17 mouse cellular contexts compared by ENCODE assay signal in genomic region chr16:32612052-32612451, GRCm38 (mm10). TPM values are rescaled to one million over a fixed set of nuclear protein-coding genes. Genes with fewer than 3 reads are reported as not detected.
DNase-seq lines count a peak whose midpoint lies in the region; ATAC-seq and TF ChIP-seq lines count a peak whose summit lies in the region.
"Had no signal": no experiment of that assay in that cellular context is flagged by ENCODE, and none has a peak within 500 bp of the region (broad histone marks: within the 10 kb centered on the region; RNA-seq: fewer than 3 reads in every experiment).

No protein-coding gene starts in this region.

- H3K9me3 ChIP-seq in heart, embryonic 12.5 days (replicated peaks), result no peaks in the 10 kb centered on the region
- H3K9me3 ChIP-seq in E14TG2a.4 (ENCODE audit: low read length), result no peaks in the 10 kb centered on the region
- no peaks in the 10 kb centered on the region for H3K9me3 ChIP-seq in liver, embryonic 16.5 days (replicated peaks; ENCODE audit: control insufficient read depth, low read length)
- H3K9me3 ChIP-seq in intestine, embryonic 15.5 days, result no peaks in the 10 kb centered on the region
- no peaks in the 10 kb centered on the region for H3K9me3 ChIP-seq in midbrain, embryonic 14.5 days (ENCODE audit: control insufficient read depth, low read length)
- H3K9me3 ChIP-seq: forebrain, embryonic 10.5 days; midbrain, embryonic 10.5 days had no signal

- H3K4me3 ChIP-seq in heart, embryonic 12.5 days, result no peak overlapping the region
- peak overlapping the region; percentile 99 for H3K4me3 ChIP-seq in E14TG2a.4 (replicated peaks; ENCODE audit: low read length)
- H3K4me3 ChIP-seq in liver, embryonic 16.5 days (ENCODE audit: low read depth, low read length), result peak overlapping the region; percentile 97
- H3K4me3 ChIP-seq in intestine, embryonic 15.5 days (replicated peaks), result no peak overlapping the region
- H3K4me3 ChIP-seq in midbrain, embryonic 14.5 days (replicated peaks; ENCODE audit: low read depth, low read length), result no peak overlapping the region
- H3K4me3 ChIP-seq: midbrain, embryonic 10.5 days had no signal

- 51% methylated on average over 1 of the region's 1 CpGs for WGBS in heart, embryonic 12.5 days
- 21% methylated on average over 1 of the region's 1 CpGs for WGBS in liver, embryonic 16.5 days (ENCODE audit: insufficient replicate concordance)
- 60% methylated on average over 1 of the region's 1 CpGs for WGBS in intestine, embryonic 15.5 days
- 84% methylated on average over 1 of the region's 1 CpGs for WGBS in midbrain, embryonic 14.5 days

- no peak for DNase-seq in heart, postnatal 14 days
- no peak for DNase-seq in midbrain, embryonic 14.5 days
- DNase-seq: adrenal gland, adult 8-10 months; cerebellum, postnatal 36 days; heart, postnatal 4 days; kidney, adult 2 months; kidney, postnatal 25 days; right cerebral cortex, adult 18-20 months; thymus, postnatal 25 days had no signal

- no peak overlapping the region for H3K27ac ChIP-seq in heart, embryonic 12.5 days (ENCODE audit: poor library complexity, severe bottlenecking)
- H3K27ac ChIP-seq in liver, embryonic 16.5 days (ENCODE audit: low read length), result peak overlapping the region; percentile 97
- no peak overlapping the region for H3K27ac ChIP-seq in intestine, embryonic 15.5 days
- H3K27ac ChIP-seq in midbrain, embryonic 14.5 days (replicated peaks; ENCODE audit: low read depth, low read length), result no peak overlapping the region
- H3K27ac ChIP-seq: forebrain, embryonic 10.5 days; hindbrain, postnatal 0 days; midbrain, embryonic 10.5 days had no signal

- intact Hi-C loops in heart, postnatal 14 days (cut with DNase I), result no loop called here

- no peak for ATAC-seq in heart, embryonic 12.5 days (ENCODE audit: insufficient number of reproducible peaks, low FRiP score)
- ATAC-seq in erythroblast, adult 5-6 weeks (replicated peaks; ENCODE audit: low FRiP score, poor library complexity, severe bottlenecking), result peak; percentile 61
- peak; percentile 37 for ATAC-seq in liver, embryonic 16.5 days (ENCODE audit: low read depth)
- ATAC-seq in intestine, embryonic 15.5 days, result no peak
- no peak for ATAC-seq in midbrain, embryonic 14.5 days (ENCODE audit: low FRiP score, low TSS enrichment)
- ATAC-seq: hindbrain, postnatal 0 days had no signal

- peak overlapping the region; percentile 16; the same call in 1 of the 2 replicates for H3K4me2 ChIP-seq in heart, embryonic 12.5 days
- H3K4me2 ChIP-seq in liver, embryonic 16.5 days (ENCODE audit: low read depth, low read length), result peak overlapping the region; percentile 71
- no peak overlapping the region for H3K4me2 ChIP-seq in intestine, embryonic 15.5 days (replicated peaks)
- no peak overlapping the region for H3K4me2 ChIP-seq in midbrain, embryonic 14.5 days (ENCODE audit: low read length)

- TF ChIP-seq CTCF in E14TG2a.4 (conservative IDR thresholded peaks at IDR 0.05; ENCODE audit: low read length), result no peak

- peaks cover 22% of the 10 kb centered on the region for H3K36me3 ChIP-seq in heart, embryonic 12.5 days
- H3K36me3 ChIP-seq in E14TG2a.4 (ENCODE audit: insufficient read depth, low read length), result peaks cover 72% of the 10 kb centered on the region
- peaks cover 47% of the 10 kb centered on the region for H3K36me3 ChIP-seq in liver, embryonic 16.5 days (ENCODE audit: control insufficient read depth, insufficient read depth)
- no peaks in the 10 kb centered on the region for H3K36me3 ChIP-seq in intestine, embryonic 15.5 days
- peaks cover 30% of the 10 kb centered on the region for H3K36me3 ChIP-seq in midbrain, embryonic 14.5 days (ENCODE audit: control insufficient read depth, insufficient read depth, low read length)

- no peak overlapping the region for H3K9ac ChIP-seq in heart, embryonic 12.5 days
- peak overlapping the region; percentile 43 for H3K9ac ChIP-seq in liver, embryonic 16.5 days (ENCODE audit: low read depth, low read length)
- no peak overlapping the region for H3K9ac ChIP-seq in intestine, embryonic 15.5 days
- H3K9ac ChIP-seq in midbrain, embryonic 14.5 days (replicated peaks; ENCODE audit: low read length), result no peak overlapping the region

- H3K4me1 ChIP-seq in heart, embryonic 12.5 days (replicated peaks), result peaks cover 6% of the 10 kb centered on the region
- peaks cover 54% of the 10 kb centered on the region for H3K4me1 ChIP-seq in E14TG2a.4 (replicated peaks; ENCODE audit: low read depth, low read length)
- H3K4me1 ChIP-seq in liver, embryonic 16.5 days (ENCODE audit: control insufficient read depth, low read depth, low read length), result peaks cover 26% of the 10 kb centered on the region
- no peaks in the 10 kb centered on the region for H3K4me1 ChIP-seq in intestine, embryonic 15.5 days (replicated peaks)
- peaks cover 17% of the 10 kb centered on the region for H3K4me1 ChIP-seq in midbrain, embryonic 14.5 days (ENCODE audit: control insufficient read depth, insufficient read depth, low read length)

- H3K27me3 ChIP-seq in heart, embryonic 12.5 days (replicated peaks), result no peaks in the 10 kb centered on the region
- H3K27me3 ChIP-seq in E14TG2a.4 (ENCODE audit: insufficient read depth, low read length), result no peaks in the 10 kb centered on the region
- no peaks in the 10 kb centered on the region for H3K27me3 ChIP-seq in liver, embryonic 16.5 days (ENCODE audit: control insufficient read depth, insufficient read depth, low read depth, low read length)
- no peaks in the 10 kb centered on the region for H3K27me3 ChIP-seq in intestine, embryonic 15.5 days (replicated peaks)
- no peaks in the 10 kb centered on the region for H3K27me3 ChIP-seq in midbrain, embryonic 14.5 days (ENCODE audit: control insufficient read depth, insufficient read depth, low read length)

RNA-seq across cellular contexts. Expression of gene Tfrc, which starts 3.3 kb away (rescaled TPM):
- polyA plus RNA-seq in heart, embryonic 12.5 days (2016; fragmentation: Nextera tagmentation; extraction: Ambion mirVana), result 52.5 and 58.2 TPM in 2 replicates
- total RNA-seq in heart, postnatal 14 days (2021), result 100 to 1,000 TPM; 273 to 386 TPM
- 1,871 and 1,887 TPM in 2 replicates for total RNA-seq in erythroblast, adult 5-6 weeks (2015; ENCODE audit: low replicate concordance)
- 2,733 and 3,492 TPM in 2 replicates for total RNA-seq in erythroblast, adult 5-6 weeks (2017; ENCODE audit: low replicate concordance)
- 317 and 331 TPM in 2 replicates for polyA plus RNA-seq in liver, embryonic 16.5 days (2015; fragmentation: Nextera tagmentation; extraction: Ambion mirVana)
- polyA plus RNA-seq in intestine, embryonic 15.5 days (2015; fragmentation: Nextera tagmentation; extraction: Ambion mirVana), result 88.1 and 103 TPM in 2 replicates
- polyA plus RNA-seq in midbrain, embryonic 14.5 days (2014; fragmentation: Nextera tagmentation; extraction: Ambion mirVana), result 31.8 and 69.8 TPM in 2 replicates

RNA-seq across cellular contexts. Expression of gene Tnk2, which starts 31.6 kb away (rescaled TPM):
- 6.7 and 8.4 TPM in 2 replicates for polyA plus RNA-seq in heart, embryonic 12.5 days (2016; fragmentation: Nextera tagmentation; extraction: Ambion mirVana)
- 10 to 100 TPM; 24.1 to 26.7 TPM for total RNA-seq in heart, postnatal 14 days (2021)
- total RNA-seq in erythroblast, adult 5-6 weeks (2015; ENCODE audit: low replicate concordance), result 15.8 and 33.2 TPM in 2 replicates
- total RNA-seq in erythroblast, adult 5-6 weeks (2017; ENCODE audit: low replicate concordance), result 19.6 and 29.7 TPM in 2 replicates
- 2.7 and 2.8 TPM in 2 replicates for polyA plus RNA-seq in liver, embryonic 16.5 days (2015; fragmentation: Nextera tagmentation; extraction: Ambion mirVana)
- polyA plus RNA-seq in intestine, embryonic 15.5 days (2015; fragmentation: Nextera tagmentation; extraction: Ambion mirVana), result 9.2 and 10.1 TPM in 2 replicates
- polyA plus RNA-seq in midbrain, embryonic 14.5 days (2014; fragmentation: Nextera tagmentation; extraction: Ambion mirVana), result 15.5 and 17.6 TPM in 2 replicates

Comparison
In these comparisons a context has a peak if more than half of its experiments do, and no peak if none do; other contexts are left out.
1. ATAC-seq: peak in erythroblast, adult 5-6 weeks (single experiment) and liver, embryonic 16.5 days (single experiment); none in heart, embryonic 12.5 days (single experiment), intestine, embryonic 15.5 days (single experiment) and midbrain, embryonic 14.5 days (single experiment).
2. H3K4me2 ChIP-seq: peak in heart, embryonic 12.5 days (single experiment) and liver, embryonic 16.5 days (single experiment); none in intestine, embryonic 15.5 days (single experiment) and midbrain, embryonic 14.5 days (single experiment).
3. H3K4me3 ChIP-seq: peak in E14TG2a.4 (single experiment) and liver, embryonic 16.5 days (single experiment); none in heart, embryonic 12.5 days (single experiment), intestine, embryonic 15.5 days (single experiment) and midbrain, embryonic 14.5 days (single experiment).